Mouse (Mus musculus): ENCODE measurements around the gene Mier2.

Mier2 gene

GRCm38 (mm10) chr10:79574796-79575195 lies 19.8 kb upstream of the Mier2 start:
- no peak for DNase-seq (ENCODE audit: low spot score)

GRCm38 (mm10) chr10:79574350-79574749 lies 19.4 kb upstream of the Mier2 start:
- DNase-seq (ENCODE audit: low spot score) = no peak

GRCm38 (mm10) chr10:79573611-79574010 lies 18.6 kb upstream of the Mier2 start:
- DNase-seq (ENCODE audit: low spot score) = no peak

DNA sequence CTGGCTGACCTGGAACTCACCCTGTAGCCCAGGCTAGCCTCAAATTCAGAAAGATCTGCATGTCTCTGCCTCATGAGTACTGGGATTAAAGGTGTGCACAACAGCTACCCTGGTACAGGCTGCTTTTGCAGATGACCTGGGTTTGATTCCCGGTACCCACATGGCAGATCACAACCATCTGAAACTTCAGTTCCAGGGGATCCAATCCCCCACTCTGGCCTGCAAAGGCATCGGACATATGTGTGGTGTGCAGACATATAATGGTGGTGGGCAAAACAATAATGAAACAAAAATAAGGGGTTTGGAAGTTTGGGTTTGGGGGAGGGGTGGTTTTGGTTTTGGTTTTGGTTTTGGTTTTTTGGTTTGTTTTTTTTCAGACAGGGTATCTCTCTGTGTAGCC lies 16.3 kb upstream of the Mier2 start:
- DNase-seq (ENCODE audit: low spot score) = no peak

GRCm38 (mm10) chr10:79569921-79570320 lies 14.9 kb upstream of the Mier2 start:
- no peak for DNase-seq (ENCODE audit: low spot score)

DNA sequence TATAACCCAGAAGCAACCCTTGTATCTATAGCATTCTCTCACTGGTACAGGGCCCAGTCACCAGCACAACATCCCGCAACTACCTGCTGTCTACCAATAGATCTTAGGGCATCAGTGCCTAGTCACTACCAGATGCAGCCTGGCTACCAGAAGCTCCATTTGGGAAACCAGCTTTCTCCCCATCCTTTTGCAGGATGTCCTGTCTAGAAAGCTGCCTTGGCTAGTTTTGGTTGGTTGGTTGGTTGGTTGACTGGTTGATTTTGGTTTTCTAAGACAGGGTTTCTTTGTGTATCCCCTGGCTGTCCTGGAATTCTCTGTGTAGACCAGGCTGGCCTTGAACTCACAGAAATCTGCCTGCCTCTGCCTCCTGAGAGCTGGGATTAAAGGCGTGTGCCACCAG lies 4.7 kb upstream of the Mier2 start:
- no peak for DNase-seq (ENCODE audit: low spot score)

DNA sequence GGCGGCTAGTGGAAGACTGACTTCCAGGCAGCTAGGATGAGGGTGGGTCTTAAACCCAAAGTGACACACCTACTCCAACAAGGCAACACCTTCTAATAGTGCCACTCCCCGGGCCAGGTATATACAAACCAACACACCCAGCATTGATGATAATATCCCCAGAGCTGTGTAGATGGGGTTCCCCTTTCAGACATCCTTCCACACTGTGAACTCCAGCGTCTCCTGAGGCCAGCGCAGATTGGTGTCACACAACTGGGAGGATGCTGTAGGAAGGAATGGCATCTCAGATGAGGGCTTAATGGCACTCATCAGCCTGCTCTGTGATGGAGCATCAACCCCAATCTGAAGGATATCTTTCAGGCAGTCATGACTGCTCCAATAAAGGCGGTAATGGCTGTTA lies 2.5 kb upstream of the Mier2 start:
- no peak for DNase-seq (ENCODE audit: low spot score)

DNA sequence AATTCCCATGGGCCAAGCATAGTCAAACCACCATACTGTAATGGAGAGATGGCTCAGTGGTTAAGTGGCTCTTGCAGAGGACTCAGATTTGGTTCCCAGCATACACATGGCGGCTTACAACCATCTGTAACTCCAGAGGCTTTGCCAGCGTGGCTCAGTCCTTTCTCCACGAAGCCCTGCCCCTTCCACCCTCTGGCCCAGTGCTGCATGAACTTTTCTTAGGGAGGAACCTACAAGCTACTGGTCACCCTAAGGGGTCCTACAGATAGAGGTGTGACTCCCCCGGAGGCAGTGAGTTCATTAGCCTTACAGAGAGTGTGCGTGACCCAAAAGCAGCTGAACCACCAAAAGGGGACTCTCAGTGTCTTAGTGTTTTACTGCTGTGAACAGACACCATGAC lies 2.0 kb upstream of the Mier2 start:
- DNase-seq (ENCODE audit: low spot score) = no peak

DNA sequence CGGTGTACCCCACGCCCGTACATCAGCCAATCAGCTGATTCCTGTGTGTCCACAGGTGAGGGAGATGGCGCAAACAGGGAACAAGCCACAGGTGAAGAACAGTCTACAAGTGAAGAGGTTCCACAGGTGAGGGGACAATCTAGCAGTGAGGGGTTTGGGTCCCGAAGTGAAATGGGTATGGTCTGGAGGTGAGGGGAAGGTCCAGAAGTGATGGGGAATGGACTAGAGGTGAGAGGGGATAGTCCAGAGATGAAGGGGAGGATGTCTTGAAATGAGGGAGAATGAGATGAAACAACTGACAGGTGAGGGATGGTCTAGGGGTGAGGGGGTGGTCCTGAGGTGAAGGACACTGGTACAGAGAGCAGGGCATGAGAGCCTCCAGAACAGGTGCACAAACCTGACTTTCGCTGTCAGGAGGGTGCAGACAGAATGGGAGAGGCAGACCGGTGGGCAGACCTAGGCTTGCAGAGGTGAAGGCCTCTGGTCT lies 282 bp upstream of the Mier2 start:
- DNase-seq (ENCODE audit: low spot score) = no peak

- no peak for DNase-seq (ENCODE audit: low spot score)
Measured at GRCm38 (mm10) chr10:79553691-79554090, 1.3 kb downstream of the Mier2 start.

DNA sequence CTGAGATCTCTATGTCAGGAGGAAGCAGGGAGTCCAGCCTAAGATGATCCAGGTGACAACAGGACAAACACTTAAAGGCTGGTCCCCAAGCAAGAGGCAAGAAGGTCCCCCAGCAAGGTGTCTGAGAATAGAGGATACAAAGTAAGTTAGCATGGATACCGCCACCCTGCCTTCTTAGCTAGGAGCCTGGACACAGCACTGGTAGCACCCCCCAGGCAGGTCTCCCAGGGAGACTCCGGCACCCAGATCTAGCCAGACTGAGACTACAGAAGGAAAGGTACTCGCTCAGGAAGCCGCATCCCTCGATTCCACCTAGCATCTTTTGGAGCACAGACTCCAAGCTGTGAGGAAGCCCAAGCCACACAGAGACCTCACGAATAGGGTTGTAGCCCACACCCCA lies 1.8 kb downstream of the Mier2 start:
- no peak for DNase-seq (ENCODE audit: low spot score)

DNA sequence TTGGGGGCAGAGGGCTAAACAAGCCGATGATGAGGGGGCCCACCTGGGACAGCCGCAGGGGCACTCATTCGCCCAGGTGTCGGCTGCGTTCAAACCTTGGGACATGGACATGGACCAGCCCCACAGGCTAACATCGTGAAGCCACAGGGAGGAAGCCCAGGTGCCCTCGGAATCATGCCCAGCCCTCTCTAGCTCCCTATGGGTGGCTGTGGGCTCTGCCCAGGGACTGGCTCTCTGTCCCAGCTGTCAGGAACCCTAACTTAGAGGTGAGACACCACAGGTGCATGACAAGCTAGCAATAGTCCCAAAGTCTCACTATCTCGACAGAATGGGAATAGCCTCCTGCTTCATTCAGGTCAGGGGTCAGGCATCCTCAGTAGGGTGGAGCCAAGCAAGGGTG lies 2.5 kb downstream of the Mier2 start:
- no peak for DNase-seq (ENCODE audit: low spot score)

DNA sequence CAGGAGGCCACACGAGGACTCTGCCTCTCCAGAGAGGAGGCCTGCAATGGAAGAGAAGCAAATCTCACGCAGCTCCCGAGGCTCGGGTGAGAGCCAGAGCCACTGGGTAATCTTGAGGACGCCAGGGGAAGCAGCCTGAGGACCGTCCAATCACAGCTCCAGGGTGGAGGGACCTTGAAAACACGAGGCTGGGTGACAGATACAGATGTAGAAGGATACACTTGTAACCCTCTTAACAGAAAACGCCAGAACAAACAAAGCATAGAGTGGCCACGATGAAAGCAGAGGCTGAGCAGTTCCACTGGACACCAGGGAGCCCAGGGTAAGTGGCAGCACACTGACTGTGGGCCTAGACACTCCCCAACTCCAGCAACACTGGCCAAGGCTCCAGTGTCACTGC lies 4.6 kb downstream of the Mier2 start:
- no peak for DNase-seq (ENCODE audit: low spot score)

DNA sequence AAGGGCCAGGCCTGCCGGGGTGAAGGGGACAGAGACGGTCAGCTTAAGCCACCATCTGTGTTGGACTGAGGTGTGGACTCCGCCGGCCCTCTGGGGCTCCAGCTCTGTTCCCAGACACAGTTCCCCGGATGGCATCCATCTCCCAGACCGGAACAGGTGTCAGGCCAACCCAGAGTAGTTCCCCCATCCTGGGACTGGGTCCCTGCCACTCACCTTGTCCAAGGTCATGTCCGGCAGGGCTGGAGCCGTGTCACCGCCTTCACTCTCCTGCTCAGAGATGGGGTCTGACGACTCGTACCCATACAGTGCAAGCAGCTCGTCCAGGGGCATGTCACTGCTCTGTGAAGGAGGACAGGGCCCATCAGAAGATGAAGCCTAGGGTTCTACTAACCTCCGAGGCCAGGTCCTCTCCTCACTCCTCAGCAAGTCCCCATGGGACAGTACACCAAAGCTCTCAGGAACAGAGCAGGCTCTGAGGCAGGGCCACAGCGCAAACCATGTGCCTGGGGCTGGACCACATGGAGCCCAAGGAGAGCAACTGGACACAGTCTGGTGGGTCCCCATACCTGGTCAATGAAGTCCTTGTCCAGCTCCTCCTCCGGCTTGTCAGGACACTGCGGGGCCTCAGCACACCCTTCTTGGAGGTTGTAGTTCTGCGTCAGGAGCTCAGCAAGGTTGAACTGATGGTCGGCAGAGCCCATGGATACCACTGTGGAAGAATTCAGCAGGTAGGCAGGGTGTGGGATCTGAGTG lies 5.9 kb downstream of the Mier2 start:
- no peak for DNase-seq (ENCODE audit: low spot score)

DNA sequence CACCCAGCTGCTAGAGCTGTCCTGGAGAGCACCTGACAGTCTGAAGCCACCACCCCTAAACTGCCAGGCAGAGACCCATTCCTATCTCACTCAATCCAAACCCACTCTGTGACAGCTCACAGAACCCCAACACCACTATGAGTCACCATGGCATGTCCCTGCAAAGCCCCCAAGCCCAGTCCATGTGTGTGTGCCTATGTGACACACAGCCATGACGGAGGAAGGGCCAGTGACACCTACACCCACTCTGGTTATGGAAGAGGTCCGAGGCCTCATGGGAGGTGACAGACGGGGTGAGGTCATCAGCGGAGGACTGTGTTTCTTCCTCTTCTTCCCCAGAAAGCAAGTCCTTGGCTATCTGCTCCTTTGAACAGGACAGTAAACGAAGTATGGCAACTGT lies 6.5 kb downstream of the Mier2 start:
- no peak for DNase-seq (ENCODE audit: low spot score)

GRCm38 (mm10) chr10:79547148-79547675 lies 7.8 kb downstream of the Mier2 start:
- no peak for DNase-seq (ENCODE audit: low spot score)

GRCm38 (mm10) chr10:79546483-79546882 lies 8.5 kb downstream of the Mier2 start:
- no peak for DNase-seq (ENCODE audit: low spot score)

- no peak for DNase-seq (ENCODE audit: low spot score)
Measured at GRCm38 (mm10) chr10:79545891-79546290, 9.1 kb downstream of the Mier2 start.

DNA sequence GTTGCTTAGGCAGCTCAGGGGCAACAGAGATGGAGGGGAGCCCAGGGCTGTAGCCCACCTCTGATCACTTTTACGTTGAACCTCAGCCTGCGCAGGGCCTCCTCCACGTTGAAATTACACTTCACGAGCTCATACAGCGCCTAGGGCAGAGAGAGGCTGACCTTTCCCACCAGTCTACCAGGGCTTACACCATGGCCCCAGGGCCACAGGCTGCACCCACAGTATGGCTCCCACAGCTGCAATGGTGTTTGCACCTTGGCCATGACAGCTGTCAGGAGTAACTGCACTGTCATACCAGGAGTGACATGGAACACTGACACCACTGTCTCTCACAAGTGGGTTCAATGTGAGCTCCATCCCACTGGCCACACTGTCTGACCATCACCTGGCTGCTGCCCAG lies 10.4 kb downstream of the Mier2 start:
- DNase-seq (ENCODE audit: low spot score) = no peak

DNA sequence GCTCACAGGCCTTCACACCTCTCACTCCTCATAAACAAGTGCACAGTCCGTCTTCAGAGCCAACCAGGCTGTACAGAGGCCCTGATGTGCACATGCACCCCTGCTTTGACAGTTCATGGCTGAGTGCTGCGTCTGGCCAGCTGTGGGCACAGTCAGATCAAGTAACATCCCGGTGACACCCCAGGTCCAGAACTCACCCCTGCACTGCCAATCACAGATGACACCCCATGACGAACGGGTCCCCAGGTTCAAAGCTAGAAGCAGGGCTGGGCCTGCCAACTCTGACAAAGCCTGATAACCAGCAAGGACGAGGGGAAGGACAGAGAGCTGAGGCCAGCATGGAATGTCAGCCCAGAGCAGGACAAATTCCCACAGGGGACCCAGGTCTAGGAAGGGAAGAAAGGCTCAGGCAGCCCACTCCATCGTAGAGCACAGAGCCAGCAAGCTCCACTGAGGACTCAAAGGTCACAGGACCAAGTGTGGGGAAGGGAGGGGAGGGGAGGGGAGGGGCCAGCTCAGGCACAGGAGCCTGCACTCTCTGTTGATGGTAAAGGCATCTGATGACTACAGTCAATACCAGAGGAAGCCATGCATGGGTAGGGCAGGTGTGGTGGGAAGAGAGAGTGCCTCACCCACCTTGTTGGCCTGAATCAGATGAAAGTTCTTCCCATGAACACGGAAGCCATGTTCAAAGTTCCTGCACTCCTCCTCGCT lies 11.0 kb downstream of the Mier2 start:
- no peak for DNase-seq (ENCODE audit: low spot score)

DNA sequence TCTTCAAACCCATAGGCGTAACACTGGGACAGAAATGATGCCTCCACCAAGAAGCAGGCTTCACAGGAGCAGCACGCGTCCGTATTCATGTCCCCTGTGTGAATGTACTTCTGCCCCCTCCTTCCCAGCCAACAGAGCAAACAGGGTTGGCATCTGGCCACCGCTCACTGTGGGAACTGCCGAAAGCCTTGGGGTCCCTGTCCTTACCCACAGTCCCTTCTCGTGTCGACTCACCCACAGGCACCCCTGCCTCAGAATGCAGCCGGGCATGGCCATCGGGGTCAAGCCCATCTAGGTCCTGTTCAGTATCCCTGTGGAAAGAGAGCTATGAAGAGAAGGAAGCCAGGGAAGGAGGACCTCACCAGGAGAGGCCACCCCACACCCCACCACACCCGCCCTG lies 12.8 kb downstream of the Mier2 start:
- no peak for DNase-seq (ENCODE audit: low spot score)

DNA sequence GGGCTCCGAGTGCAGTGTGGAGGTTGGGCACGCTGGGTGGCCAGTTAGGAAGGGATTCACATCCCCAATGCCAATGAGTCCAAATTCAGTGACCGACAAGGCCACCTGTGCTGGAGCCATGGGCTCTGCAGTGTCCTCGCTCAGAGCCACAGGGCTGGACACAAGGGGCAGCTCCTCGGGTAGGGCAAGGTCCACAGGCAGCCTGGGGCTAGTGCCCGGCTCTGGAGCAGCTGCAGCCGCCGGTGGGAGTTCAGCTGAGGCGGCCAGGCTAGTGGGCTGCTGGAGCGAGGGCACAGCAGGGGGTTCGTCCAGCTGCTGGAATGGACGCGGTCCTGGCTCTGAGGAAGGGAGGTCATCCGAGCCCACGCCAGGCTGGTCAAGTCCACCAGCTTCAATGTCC lies 13.5 kb downstream of the Mier2 start:
- no peak for DNase-seq (ENCODE audit: low spot score)

DNA sequence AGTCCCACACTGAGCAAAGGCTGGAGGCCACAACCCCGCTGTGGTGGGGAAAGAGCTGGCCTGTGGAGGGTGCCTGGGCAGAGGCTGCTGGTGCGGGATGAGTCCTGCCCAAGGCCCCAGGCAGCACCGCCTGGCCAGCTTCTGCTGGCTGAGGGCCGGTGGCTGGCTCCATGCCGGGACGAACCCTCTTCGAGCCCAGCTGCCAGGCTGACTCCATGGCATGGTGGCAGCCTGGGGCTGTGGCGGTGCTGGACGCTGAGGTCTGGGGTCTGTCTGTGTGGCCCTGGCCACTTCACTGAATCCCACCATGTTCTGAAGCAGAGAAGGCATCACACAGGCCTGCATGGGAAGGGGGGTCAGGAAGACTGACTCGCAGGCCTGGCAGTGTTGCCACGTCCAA lies 14.3 kb downstream of the Mier2 start:
- no peak for DNase-seq (ENCODE audit: low spot score)
